Mouse (Mus musculus): Measurements from ENCODE around the gene Ankrd12. TPM values are rescaled to one million over a fixed set of nuclear protein-coding genes. Genes with fewer than 3 reads are reported as not detected.

Ankrd12 gene
- polyA plus RNA-seq, 1 experiment, result 5.9 TPM

DNA sequence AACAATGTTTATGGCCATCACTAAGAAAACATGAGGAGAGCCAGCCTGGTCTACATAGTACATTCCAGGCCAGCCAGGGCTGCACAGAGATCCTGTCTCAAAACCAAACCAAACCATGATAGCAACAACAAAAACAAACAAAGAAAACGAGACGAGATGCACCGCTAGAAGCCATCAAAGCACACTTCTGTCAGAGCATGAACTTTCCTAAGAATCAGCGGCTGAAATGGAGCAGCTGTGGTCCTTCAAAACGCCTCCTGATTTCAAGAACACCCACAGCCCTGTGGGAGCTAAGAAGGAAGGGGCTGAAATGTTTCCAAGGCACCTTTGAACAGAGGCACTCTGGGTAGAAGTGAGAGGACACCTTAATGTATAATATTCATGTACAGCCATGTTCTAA lies 152.7 kb downstream of the Ankrd12 start:
- TF ChIP-seq GATA1 (IDR thresholded peaks at IDR 0.05; ENCODE audit: borderline replicate concordance, low read length), result no peak
- TF ChIP-seq FLI1 (IDR thresholded peaks at IDR 0.05; ENCODE audit: low read length), result no peak
- H3K4me3 ChIP-seq (replicated peaks), result no peak overlapping the region
- H3K9me3 ChIP-seq, result no peaks in the 10 kb centered on the region
- H3K27me3 ChIP-seq (replicated peaks), result no peaks in the 10 kb centered on the region
- peaks cover 44% of the 10 kb centered on the region for H3K36me3 ChIP-seq (replicated peaks; ENCODE audit: low read length)
- H3K4me1 ChIP-seq, result peaks cover 13% of the 10 kb centered on the region

GRCm38 (mm10) chr17:65921975-65922374 lies 154.9 kb downstream of the Ankrd12 start:
- Histone ChIP-seq H3K27me3 (replicated peaks) (no peaks in the 10 kb centered on the region), H3K9me3 (no peaks in the 10 kb centered on the region), H3K36me3 (replicated peaks; ENCODE audit: low read length) (peaks cover 38% of the 10 kb centered on the region), H3K4me3 (replicated peaks) (no peak overlapping the region), H3K4me1 (peaks cover 17% of the 10 kb centered on the region)
- TF ChIP-seq GATA1 (IDR thresholded peaks at IDR 0.05; ENCODE audit: borderline replicate concordance, low read length) (no peak), FLI1 (IDR thresholded peaks at IDR 0.05; ENCODE audit: low read length) (no peak)

GRCm38 (mm10) chr17:65919235-65919634 lies 157.7 kb downstream of the Ankrd12 start:
- TF ChIP-seq FLI1 (IDR thresholded peaks at IDR 0.05; ENCODE audit: low read length) (no peak), GATA1 (IDR thresholded peaks at IDR 0.05; ENCODE audit: borderline replicate concordance, low read length) (no peak)
- Histone ChIP-seq H3K4me1 (peaks cover 20% of the 10 kb centered on the region), H3K9me3 (no peaks in the 10 kb centered on the region), H3K4me3 (replicated peaks) (no peak overlapping the region), H3K36me3 (replicated peaks; ENCODE audit: low read length) (peaks cover 16% of the 10 kb centered on the region), H3K27me3 (replicated peaks) (no peaks in the 10 kb centered on the region)

GRCm38 (mm10) chr17:65916135-65916668 lies 160.7 kb downstream of the Ankrd12 start:
- Histone ChIP-seq H3K27me3 (replicated peaks) (no peaks in the 10 kb centered on the region), H3K36me3 (replicated peaks; ENCODE audit: low read length) (no peaks in the 10 kb centered on the region), H3K9me3 (no peaks in the 10 kb centered on the region), H3K4me1 (peaks cover 16% of the 10 kb centered on the region), H3K4me3 (replicated peaks) (no peak overlapping the region)
- no peak for TF ChIP-seq FLI1 (IDR thresholded peaks at IDR 0.05; ENCODE audit: low read length)
- no peak for TF ChIP-seq GATA1 (IDR thresholded peaks at IDR 0.05; ENCODE audit: borderline replicate concordance, low read length)

Other genes with a start within 250 kb of the Ankrd12 start
- gene Ralbp1, start 191.3 kb downstream of the Ankrd12 start, polyA plus RNA-seq (2012; ENCODE audit: insufficient read depth, low replicate concordance), result 83.9 and 184 TPM in 2 replicates
- 1.9 and 3.3 TPM in 2 replicates for gene Twsg1, start 125.9 kb downstream of the Ankrd12 start, polyA plus RNA-seq (2012; ENCODE audit: insufficient read depth, low replicate concordance)
- gene Ndufv2, start 24.5 kb upstream of the Ankrd12 start, polyA plus RNA-seq (2012; ENCODE audit: insufficient read depth, low replicate concordance), result 7.8 and 88.7 TPM in 2 replicates
- gene Washc1, start 34.5 kb upstream of the Ankrd12 start, polyA plus RNA-seq (2012; ENCODE audit: insufficient read depth, low replicate concordance), result 19.3 and 64.7 TPM in 2 replicates
- 2.2 and 3.1 TPM in 2 replicates for gene Ddx11, start 46.4 kb upstream of the Ankrd12 start, polyA plus RNA-seq (2012; ENCODE audit: insufficient read depth, low replicate concordance)